Mouse (Mus musculus) intestine, embryonic 15.5 days (tissue): ENCODE measurements at regions not wholly inside any gene's neighbourhood (a gene's known extent, or its start where the extent isn't known, plus 50 kb on each side); places are given as distances from the start of the nearest gene placed in this dataset.

ENCODE experiments used
- ATAC-seq: fragments of 200-750 bp; cut with Nextera tagmentation; 2 replicates; pipeline ENCODE4 v1.8.0; 2017; ENCODE audit warnings: moderate TSS enrichment, moderate library complexity
- H3K27ac ChIP-seq: fragments of 300-500 bp; sonication (generic); 2 replicates; pipeline ENCODE4 v1.5.1; 2015; ENCODE audit warnings: mild to moderate bottlenecking, inconsistent platforms
- H3K27me3 ChIP-seq: fragments of 300-500 bp; sonication (generic); replicated peaks from 2 replicates; pipeline ENCODE4 v1.6.1; 2015; ENCODE audit warnings: inconsistent platforms
- H3K36me3 ChIP-seq: fragments of 300-500 bp; sonication (generic); 2 replicates; pipeline ENCODE4 v1.6.1; 2015; ENCODE audit warnings: inconsistent platforms
- H3K4me1 ChIP-seq: fragments of 300-500 bp; sonication (generic); replicated peaks from 2 replicates; pipeline ENCODE4 v1.6.1; 2015; ENCODE audit warnings: inconsistent platforms
- H3K4me2 ChIP-seq: fragments of 300-500 bp; sonication (generic); replicated peaks from 2 replicates; pipeline ENCODE4 v1.6.1; 2015; ENCODE audit warnings: mild to moderate bottlenecking, inconsistent platforms
- H3K4me3 ChIP-seq: fragments of 300-500 bp; sonication (generic); replicated peaks from 2 replicates; pipeline ENCODE4 v1.5.1; 2015; ENCODE audit warnings: inconsistent platforms
- H3K9ac ChIP-seq: fragments of 300-500 bp; sonication (generic); 2 replicates; pipeline ENCODE4 v1.6.1; 2015; ENCODE audit warnings: inconsistent platforms
- H3K9me3 ChIP-seq: fragments of 300-500 bp; sonication (generic); 2 replicates; pipeline ENCODE4 v1.6.1; 2016; ENCODE audit warnings: inconsistent platforms
- WGBS: fragments of 180-500 bp; shearing (Covaris S2); methylation state at CpG from one replicate; pipeline ENCODE4 v1.1.7; 2015; 5-methylcytosine and 5-hydroxymethylcytosine counted together

GRCm38 (mm10) chrX:53976273-53977135 is 179.0 kb upstream of the Xlr start:
- peak overlapping the region; percentile 35 for H3K4me3 ChIP-seq
- H3K36me3 ChIP-seq, result no peaks in the 10 kb centered on the region
- H3K4me1 ChIP-seq, result no peaks in the 10 kb centered on the region
- no peaks in the 10 kb centered on the region for H3K27me3 ChIP-seq
- ATAC-seq, result peak; percentile 15; the same call in 1 of the 2 replicates
- 17% methylated on average over 38 of the region's 42 CpGs for WGBS
- no peaks in the 10 kb centered on the region for H3K9me3 ChIP-seq
- no peak overlapping the region for H3K9ac ChIP-seq
- H3K4me2 ChIP-seq, result peak overlapping the region; percentile 78
- no peak overlapping the region for H3K27ac ChIP-seq

DNA sequence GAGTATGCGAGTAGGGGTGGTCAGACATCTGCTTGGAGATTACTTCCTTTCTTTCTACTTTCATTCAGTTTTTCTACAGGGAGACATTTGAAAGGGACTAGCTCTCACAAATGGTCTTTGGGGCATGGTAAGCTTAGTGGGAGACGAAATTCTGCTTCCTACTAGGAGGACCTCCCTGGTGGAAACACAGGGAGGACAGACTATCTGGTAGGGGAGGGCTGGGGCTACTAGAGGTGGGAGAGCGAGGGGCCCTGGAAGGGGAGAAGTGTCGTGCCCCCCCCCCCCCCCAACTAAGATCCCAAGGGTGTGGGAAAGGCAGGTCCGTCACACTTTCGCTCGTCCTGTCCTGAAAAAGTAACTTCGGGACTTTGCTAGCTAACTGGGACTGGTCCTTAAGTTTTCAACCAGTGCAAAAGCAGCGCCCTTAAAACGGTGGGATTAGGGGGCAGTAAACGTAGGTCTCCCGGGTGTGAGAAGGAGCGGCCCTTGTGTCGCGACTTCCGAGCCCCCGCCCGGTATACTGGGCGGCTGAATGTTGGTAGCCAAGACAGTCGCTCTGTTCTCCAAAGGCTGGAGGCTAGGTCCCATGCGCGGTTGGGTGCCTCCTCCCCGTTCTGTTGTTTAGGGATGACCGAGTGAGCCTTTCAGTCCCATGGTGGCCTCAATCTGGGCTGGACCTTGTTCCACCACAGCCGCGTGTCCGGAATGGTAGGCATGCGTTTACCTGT is 178.2 kb upstream of the Xlr start:
- 13% methylated on average over 25 of the region's 28 CpGs for WGBS
- Histone ChIP-seq H3K4me3 (peak overlapping the region; percentile 35), H3K36me3 (no peaks in the 10 kb centered on the region), H3K9ac (no peak overlapping the region), H3K4me2 (peak overlapping the region; percentile 78), H3K9me3 (no peaks in the 10 kb centered on the region), H3K4me1 (no peaks in the 10 kb centered on the region), H3K27me3 (no peaks in the 10 kb centered on the region), H3K27ac (no peak overlapping the region)
- peak; percentile 39; the same call in 1 of the 2 replicates for ATAC-seq

DNA sequence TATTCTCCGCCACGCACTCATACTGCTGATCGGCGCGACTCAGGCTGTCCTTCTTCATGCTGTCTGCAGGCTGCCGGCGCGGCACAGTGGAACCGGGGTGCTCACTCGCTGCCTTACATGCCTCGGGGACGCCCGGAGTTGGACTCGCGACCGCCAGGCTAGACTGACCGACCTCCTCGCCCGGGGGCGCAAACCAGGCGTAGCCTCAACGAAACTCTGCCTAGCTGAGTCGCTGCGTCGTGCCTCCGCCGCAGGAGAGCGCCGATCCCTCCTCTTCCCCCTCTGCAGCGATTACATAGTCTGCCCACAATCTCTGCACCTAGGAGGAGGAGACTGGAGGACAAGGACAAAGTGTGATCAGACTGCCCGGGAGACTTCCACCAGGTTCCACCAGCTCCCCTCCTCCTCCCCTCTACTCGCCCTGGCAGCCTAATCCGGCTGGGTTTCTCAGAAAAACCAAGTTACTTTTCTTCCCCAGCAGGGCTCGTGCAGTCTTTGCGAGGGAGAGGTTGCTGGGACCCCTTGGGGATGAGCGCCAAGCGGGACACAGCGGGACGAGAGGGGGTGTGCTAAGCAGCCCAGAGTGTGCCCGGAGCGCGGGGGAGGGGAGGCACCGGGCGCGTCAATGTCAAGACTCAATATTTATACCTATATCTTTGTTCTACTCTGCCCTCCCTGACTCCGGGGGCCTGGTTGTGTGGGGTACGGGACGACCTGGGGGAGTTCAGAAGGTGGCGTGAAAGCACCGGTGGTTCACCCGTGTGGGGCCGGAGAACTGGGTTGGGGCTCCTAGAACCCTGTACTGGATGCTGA is 177.4 kb upstream of the Xlr start:
- no peaks in the 10 kb centered on the region for H3K9me3 ChIP-seq
- no peak overlapping the region for H3K9ac ChIP-seq
- 16% methylated on average over 50 of the region's 52 CpGs for WGBS
- ATAC-seq, result peak; percentile 65
- no peak overlapping the region for H3K27ac ChIP-seq
- no peaks in the 10 kb centered on the region for H3K4me1 ChIP-seq
- no peaks in the 10 kb centered on the region for H3K27me3 ChIP-seq
- H3K4me2 ChIP-seq, result peak overlapping the region; percentile 78
- peak overlapping the region; percentile 35 for H3K4me3 ChIP-seq
- no peaks in the 10 kb centered on the region for H3K36me3 ChIP-seq
